21 mouse cellular contexts compared by ENCODE assay signal in the genomic region with DNA sequence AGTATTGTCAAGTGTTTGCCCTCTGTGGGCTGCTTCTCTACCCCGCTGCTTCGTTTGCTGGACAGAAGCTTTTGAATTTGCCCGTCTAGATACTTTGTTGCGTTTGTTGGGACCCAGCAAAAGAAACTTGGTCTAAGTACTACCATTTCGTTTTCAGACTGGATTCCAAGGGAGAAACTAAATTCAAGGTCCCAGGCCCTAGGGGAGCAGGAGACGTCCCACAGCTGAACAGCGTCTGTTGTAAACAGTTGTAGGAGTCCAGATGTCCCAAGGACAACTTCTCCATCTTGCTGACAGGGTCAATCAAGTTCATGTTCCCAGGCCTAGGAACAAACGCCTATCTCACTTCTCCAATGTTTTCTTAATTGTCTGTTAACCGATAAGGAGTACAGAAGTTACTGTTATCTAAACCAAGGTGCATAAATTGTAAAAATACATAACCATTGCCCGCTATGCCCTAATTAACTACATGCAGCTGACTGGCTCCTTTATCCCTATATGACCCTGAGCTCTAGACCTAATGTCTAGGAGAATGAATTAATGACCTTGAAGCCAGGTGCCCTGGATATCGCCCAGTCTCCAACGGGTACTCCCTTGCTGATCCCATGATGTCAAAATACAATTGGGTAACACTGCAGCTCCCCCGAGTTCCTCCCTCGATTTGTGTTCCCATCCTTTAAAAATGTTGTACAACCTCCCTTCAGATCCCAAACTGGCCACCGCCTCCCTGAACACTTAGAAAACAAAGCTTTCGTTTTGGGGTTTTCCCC. TPM values are rescaled to one million over a fixed set of nuclear protein-coding genes. Genes with fewer than 3 reads are reported as not detected.
"Had no signal": no experiment of that assay in that cellular context is flagged by ENCODE, and none has a peak within 500 bp of the region (broad histone marks: within the 10 kb centered on the region; RNA-seq: fewer than 3 reads in every experiment).

No protein-coding gene starts in this region.

- H3K9ac ChIP-seq: kidney, embryonic 15.5 days; limb, embryonic 15.5 days; liver, embryonic 14.5 days; midbrain, embryonic 12.5 days; neural tube, embryonic 13.5 days had no signal

- H3K9me3 ChIP-seq: kidney, embryonic 15.5 days; limb, embryonic 15.5 days; midbrain, embryonic 12.5 days; neural tube, embryonic 13.5 days had no signal

- H3K27ac ChIP-seq: kidney, embryonic 15.5 days; limb, embryonic 15.5 days; liver, embryonic 14.5 days; midbrain, embryonic 12.5 days; neural tube, embryonic 13.5 days; stomach, postnatal 0 days had no signal

- H3K4me3 ChIP-seq: kidney, embryonic 15.5 days; limb, embryonic 15.5 days; megakaryocyte, embryonic 14.5 days; midbrain, embryonic 12.5 days; neural tube, embryonic 13.5 days had no signal

- DNase-seq: kidney, adult 2 months; kidney, postnatal 25 days; layer of hippocampus, adult 9-11 months; layer of hippocampus, postnatal 36 days; lung, postnatal 4 days; right cerebral cortex, adult 18-20 months; right cerebral cortex, postnatal 25 days; thymus, postnatal 36 days had no signal

- ATAC-seq: midbrain, embryonic 16.5 days had no signal

- H3K4me2 ChIP-seq: kidney, embryonic 15.5 days; limb, embryonic 15.5 days; midbrain, embryonic 12.5 days; neural tube, embryonic 13.5 days had no signal

- H3K36me3 ChIP-seq: kidney, embryonic 15.5 days; limb, embryonic 15.5 days; midbrain, embryonic 12.5 days; neural tube, embryonic 13.5 days had no signal

- H3K27me3 ChIP-seq: kidney, embryonic 15.5 days; limb, embryonic 15.5 days; midbrain, embryonic 12.5 days; neural tube, embryonic 13.5 days had no signal

RNA-seq across cellular contexts. Expression of a gene that starts 3.2 kb away (rescaled TPM):
- total RNA-seq: layer of hippocampus, postnatal 36 days; left cerebral cortex, adult 8-10 months; left cerebral cortex, postnatal 25 days had no signal
- polyA plus RNA-seq: intestine, embryonic 14.5 days; kidney, adult 2 months; kidney, embryonic 15.5 days; limb, embryonic 11.5 days; limb, embryonic 15.5 days; liver, embryonic 14.5 days; midbrain, embryonic 12.5 days; midbrain, embryonic 16.5 days; neural tube, embryonic 13.5 days; stomach, postnatal 0 days; thymus, postnatal 0 days had no signal

RNA-seq across cellular contexts. Expression of a gene that starts 7.8 kb away (rescaled TPM):
- total RNA-seq: layer of hippocampus, postnatal 36 days; left cerebral cortex, adult 8-10 months; left cerebral cortex, postnatal 25 days had no signal
- polyA plus RNA-seq: kidney, adult 2 months; limb, embryonic 11.5 days; liver, embryonic 14.5 days; midbrain, embryonic 12.5 days; midbrain, embryonic 16.5 days; neural tube, embryonic 13.5 days; thymus, postnatal 0 days had no signal

RNA-seq across cellular contexts. Expression of a gene that starts 20.7 kb away (rescaled TPM):
- total RNA-seq: layer of hippocampus, postnatal 36 days; left cerebral cortex, adult 8-10 months; left cerebral cortex, postnatal 25 days had no signal
- polyA plus RNA-seq: intestine, embryonic 14.5 days; kidney, adult 2 months; kidney, embryonic 15.5 days; limb, embryonic 11.5 days; limb, embryonic 15.5 days; liver, embryonic 14.5 days; midbrain, embryonic 12.5 days; midbrain, embryonic 16.5 days; neural tube, embryonic 13.5 days; stomach, postnatal 0 days; thymus, postnatal 0 days had no signal

RNA-seq across cellular contexts. Expression of a gene that starts 21.2 kb away (rescaled TPM):
- total RNA-seq: layer of hippocampus, postnatal 36 days; left cerebral cortex, adult 8-10 months; left cerebral cortex, postnatal 25 days had no signal
- polyA plus RNA-seq: intestine, embryonic 14.5 days; kidney, adult 2 months; limb, embryonic 11.5 days; limb, embryonic 15.5 days; midbrain, embryonic 12.5 days; midbrain, embryonic 16.5 days; neural tube, embryonic 13.5 days; stomach, postnatal 0 days; thymus, postnatal 0 days had no signal

RNA-seq across cellular contexts. Expression of a gene that starts 21.3 kb away (rescaled TPM):
- total RNA-seq: layer of hippocampus, postnatal 36 days; left cerebral cortex, adult 8-10 months; left cerebral cortex, postnatal 25 days had no signal
- polyA plus RNA-seq: kidney, adult 2 months; kidney, embryonic 15.5 days; limb, embryonic 11.5 days; limb, embryonic 15.5 days; liver, embryonic 14.5 days; midbrain, embryonic 12.5 days; midbrain, embryonic 16.5 days; neural tube, embryonic 13.5 days; thymus, postnatal 0 days had no signal
